Mouse (Mus musculus): Measurements from ENCODE around the gene Rapsn. TPM values are rescaled to one million over a fixed set of nuclear protein-coding genes. Genes with fewer than 3 reads are reported as not detected.
A peak's percentile ranks its signal among the peaks of the same experiment; 100 is the strongest.

The Rapsn gene
- polyA plus RNA-seq, 1 experiment from 2014 or later: 2.6 TPM

GRCm38 (mm10) chr2:91070076-91070800 lies 34.8 kb downstream of the Rapsn start, which contains the start of gene Slc39a13:
Slc39a13 (minus strand) TSS chr2:91070417.
- Histone ChIP-seq H3K9me3 (no peaks in the 10 kb centered on the region), H3K36me3 (replicated peaks) (peaks cover 8% of the 10 kb centered on the region; the same call in 1 of the 2 replicates), H3K4me2 (peak within 1 kb of the TSS; percentile 82), H3K9ac (peak within 1 kb of the TSS; percentile 76), H3K27ac (peak within 1 kb of the TSS; percentile 76), H3K27me3 (no peaks in the 10 kb centered on the region; the same call in 1 of the 2 replicates), H3K4me3 (replicated peaks) (peak within 1 kb of the TSS; percentile 73), H3K4me1 (peaks cover 24% of the 10 kb centered on the region)
- peak; percentile 95 for ATAC-seq (ENCODE audit: low FRiP score)
- WGBS: under 1% methylated on average over 61 of the region's 69 CpGs

GRCm38 (mm10) chr2:91071059-91071458 lies 35.6 kb downstream of the Rapsn start:
- H3K9ac ChIP-seq: peak overlapping the region; percentile 76
- peak overlapping the region; percentile 82 for H3K4me2 ChIP-seq
- 82% methylated on average over 10 of the region's 10 CpGs for WGBS
- H3K9me3 ChIP-seq: no peaks in the 10 kb centered on the region
- peak overlapping the region; percentile 76; the same call in 1 of the 2 replicates for H3K27ac ChIP-seq
- no peak; the same call in none of the 2 replicates for ATAC-seq (ENCODE audit: low FRiP score)
- peaks cover 24% of the 10 kb centered on the region for H3K4me1 ChIP-seq
- 0 out of 2 replicates have a peak, but pooled peaks cover under 1% of the 10 kb centered on the region for H3K36me3 ChIP-seq (replicated peaks)
- peak overlapping the region; percentile 73 for H3K4me3 ChIP-seq (replicated peaks)
- peaks cover 4% of the 10 kb centered on the region; the same call in 1 of the 2 replicates for H3K27me3 ChIP-seq

GRCm38 (mm10) chr2:91072092-91072491 lies 36.7 kb downstream of the Rapsn start:
- no peak overlapping the region for H3K27ac ChIP-seq
- H3K9me3 ChIP-seq: no peaks in the 10 kb centered on the region
- H3K27me3 ChIP-seq: peaks cover 4% of the 10 kb centered on the region; the same call in 1 of the 2 replicates
- no peaks in the 10 kb centered on the region for H3K36me3 ChIP-seq (replicated peaks)
- no peak overlapping the region for H3K4me3 ChIP-seq (replicated peaks)
- no peak overlapping the region for H3K9ac ChIP-seq
- 43% methylated on average over 1 of the region's 1 CpGs for WGBS
- H3K4me2 ChIP-seq: no peak overlapping the region
- no peak for ATAC-seq (ENCODE audit: low FRiP score)
- peaks cover 24% of the 10 kb centered on the region for H3K4me1 ChIP-seq

- Histone ChIP-seq H3K9ac (peak overlapping the region; percentile 79; the same call in 1 of the 2 replicates), H3K9me3 (no peaks in the 10 kb centered on the region), H3K4me2 (peak overlapping the region; percentile 96), H3K36me3 (replicated peaks) (no peaks in the 10 kb centered on the region), H3K4me1 (peaks cover 13% of the 10 kb centered on the region), H3K27ac (no peak overlapping the region), H3K27me3 (peaks cover 15% of the 10 kb centered on the region; the same call in 1 of the 2 replicates), H3K4me3 (replicated peaks) (peak overlapping the region; percentile 54)
- no peak for ATAC-seq (ENCODE audit: low FRiP score)
- 18% methylated on average over 12 of the region's 12 CpGs for WGBS
Measured at GRCm38 (mm10) chr2:91077957-91078313, 42.5 kb downstream of the Rapsn start.

- H3K9me3 ChIP-seq: no peaks in the 10 kb centered on the region
- peak; percentile 73 for ATAC-seq (ENCODE audit: low FRiP score)
- no peaks in the 10 kb centered on the region for H3K36me3 ChIP-seq (replicated peaks)
- H3K27me3 ChIP-seq: peaks cover 15% of the 10 kb centered on the region; the same call in 1 of the 2 replicates
- WGBS: under 1% methylated on average over 20 of the region's 36 CpGs
- H3K4me2 ChIP-seq: peak overlapping the region; percentile 96
- H3K4me3 ChIP-seq (replicated peaks): peak overlapping the region; percentile 54
- peak overlapping the region; percentile 79 for H3K9ac ChIP-seq
- peaks cover 13% of the 10 kb centered on the region for H3K4me1 ChIP-seq
- no peak overlapping the region for H3K27ac ChIP-seq
Measured at GRCm38 (mm10) chr2:91078314-91079025, 43.0 kb downstream of the Rapsn start.

GRCm38 (mm10) chr2:91079026-91079384 lies 43.6 kb downstream of the Rapsn start:
- peaks cover 13% of the 10 kb centered on the region for H3K4me1 ChIP-seq
- 35% methylated on average over 5 of the region's 5 CpGs for WGBS
- no peak overlapping the region for H3K27ac ChIP-seq
- peak overlapping the region; percentile 54 for H3K4me3 ChIP-seq (replicated peaks)
- H3K27me3 ChIP-seq: peaks cover 15% of the 10 kb centered on the region; the same call in 1 of the 2 replicates
- H3K36me3 ChIP-seq (replicated peaks): no peaks in the 10 kb centered on the region
- no peak for ATAC-seq (ENCODE audit: low FRiP score)
- H3K4me2 ChIP-seq: peak overlapping the region; percentile 96
- peak overlapping the region; percentile 79 for H3K9ac ChIP-seq
- H3K9me3 ChIP-seq: no peaks in the 10 kb centered on the region

GRCm38 (mm10) chr2:91080784-91081513 lies 45.5 kb downstream of the Rapsn start:
- no peaks in the 10 kb centered on the region for H3K9me3 ChIP-seq
- H3K27me3 ChIP-seq: peaks cover 11% of the 10 kb centered on the region; the same call in 1 of the 2 replicates
- no peak overlapping the region for H3K9ac ChIP-seq
- WGBS: 84% methylated on average over 8 of the region's 8 CpGs
- no peak overlapping the region for H3K4me3 ChIP-seq (replicated peaks)
- no peak for ATAC-seq (ENCODE audit: low FRiP score)
- H3K27ac ChIP-seq: no peak overlapping the region
- peaks cover 13% of the 10 kb centered on the region for H3K4me1 ChIP-seq
- H3K36me3 ChIP-seq (replicated peaks): no peaks in the 10 kb centered on the region
- H3K4me2 ChIP-seq: no peak overlapping the region

- no peaks in the 10 kb centered on the region for H3K9me3 ChIP-seq
- H3K4me1 ChIP-seq: peaks cover 17% of the 10 kb centered on the region
- H3K9ac ChIP-seq: no peak within 1 kb of the TSS
- no peaks in the 10 kb centered on the region for H3K36me3 ChIP-seq (replicated peaks)
- H3K27ac ChIP-seq: no peak within 1 kb of the TSS
- no peak within 1 kb of the TSS for H3K4me3 ChIP-seq (replicated peaks)
- H3K27me3 ChIP-seq: peaks cover 11% of the 10 kb centered on the region; the same call in 1 of the 2 replicates
- 85% methylated on average over 13 of the region's 13 CpGs for WGBS
- no peak within 1 kb of the TSS for H3K4me2 ChIP-seq
- ATAC-seq (ENCODE audit: low FRiP score): no peak
Measured at GRCm38 (mm10) chr2:91081775-91082695, 46.6 kb downstream of the Rapsn start, which contains the start of gene Spi1. Spi1 (plus strand) TSS chr2:91082390.

GRCm38 (mm10) chr2:91082844-91083243 lies 47.4 kb downstream of the Rapsn start:
- WGBS: 78% methylated on average over 11 of the region's 11 CpGs
- Histone ChIP-seq H3K4me2 (no peak overlapping the region), H3K4me1 (peaks cover 17% of the 10 kb centered on the region), H3K9ac (no peak overlapping the region), H3K4me3 (replicated peaks) (no peak overlapping the region), H3K36me3 (replicated peaks) (no peaks in the 10 kb centered on the region), H3K27me3 (peaks cover 11% of the 10 kb centered on the region; the same call in 1 of the 2 replicates), H3K27ac (no peak overlapping the region), H3K9me3 (no peaks in the 10 kb centered on the region)
- no peak for ATAC-seq (ENCODE audit: low FRiP score)

GRCm38 (mm10) chr2:91083366-91083940 lies 48.0 kb downstream of the Rapsn start:
- 54% methylated on average over 1 of the region's 1 CpGs for WGBS
- ATAC-seq (ENCODE audit: low FRiP score): no peak
- peaks cover 12% of the 10 kb centered on the region for H3K4me1 ChIP-seq
- peaks cover 6% of the 10 kb centered on the region; the same call in 1 of the 2 replicates for H3K27me3 ChIP-seq
- H3K27ac ChIP-seq: no peak overlapping the region
- H3K9ac ChIP-seq: no peak overlapping the region
- H3K9me3 ChIP-seq: no peaks in the 10 kb centered on the region
- H3K4me2 ChIP-seq: no peak overlapping the region
- H3K4me3 ChIP-seq (replicated peaks): no peak overlapping the region
- H3K36me3 ChIP-seq (replicated peaks): no peaks in the 10 kb centered on the region
